Mouse (Mus musculus) B cell, adult 2 months (primary cell): ENCODE measurements around the gene Krt33a.

Experiments
- DNase-seq, 2 experiments: peaks; one replicate each; pipeline ENCODE4 v3.0.0; 2022

Krt33a gene

DNA sequence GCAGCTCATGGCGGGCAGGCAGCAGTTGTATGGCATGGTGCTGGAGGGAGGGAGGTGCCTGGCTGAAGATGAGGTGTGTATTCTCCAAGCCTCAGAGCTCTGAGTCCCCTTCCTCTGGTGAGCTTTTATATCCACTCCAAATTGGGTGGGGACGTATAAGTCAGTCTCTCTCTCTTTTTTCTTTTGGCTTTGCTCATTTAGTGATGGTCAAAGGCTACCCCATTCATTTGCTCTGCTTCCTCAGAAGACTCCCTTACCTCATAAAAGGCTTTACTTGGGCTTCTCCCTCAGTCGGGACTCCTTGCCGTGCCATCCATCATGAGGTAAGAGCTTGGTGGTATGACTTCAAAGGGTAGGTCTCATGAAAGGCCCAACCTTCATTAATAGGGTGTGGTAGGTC lies at the start of gene Krt33a:
TSS of gene Krt33a (minus strand) at position 101 of the 400 bp plus-strand sequence.
- no peak for DNase-seq

- DNase-seq: no peak
These were observed 42.9 kb upstream of the Krt33a start for GRCm38 (mm10) chr11:100058875-100059274.

- no peak for DNase-seq
These were observed 40.0 kb upstream of the Krt33a start for GRCm38 (mm10) chr11:100055686-100056655.

GRCm38 (mm10) chr11:100050451-100050850 lies 34.4 kb upstream of the Krt33a start, which contains the start of gene Krt31:
Gene Krt31, minus strand, starts transcription at chr11:100050551.
- DNase-seq: no peak

GRCm38 (mm10) chr11:100047193-100047592 lies 31.2 kb upstream of the Krt33a start:
- DNase-seq: no peak

DNA sequence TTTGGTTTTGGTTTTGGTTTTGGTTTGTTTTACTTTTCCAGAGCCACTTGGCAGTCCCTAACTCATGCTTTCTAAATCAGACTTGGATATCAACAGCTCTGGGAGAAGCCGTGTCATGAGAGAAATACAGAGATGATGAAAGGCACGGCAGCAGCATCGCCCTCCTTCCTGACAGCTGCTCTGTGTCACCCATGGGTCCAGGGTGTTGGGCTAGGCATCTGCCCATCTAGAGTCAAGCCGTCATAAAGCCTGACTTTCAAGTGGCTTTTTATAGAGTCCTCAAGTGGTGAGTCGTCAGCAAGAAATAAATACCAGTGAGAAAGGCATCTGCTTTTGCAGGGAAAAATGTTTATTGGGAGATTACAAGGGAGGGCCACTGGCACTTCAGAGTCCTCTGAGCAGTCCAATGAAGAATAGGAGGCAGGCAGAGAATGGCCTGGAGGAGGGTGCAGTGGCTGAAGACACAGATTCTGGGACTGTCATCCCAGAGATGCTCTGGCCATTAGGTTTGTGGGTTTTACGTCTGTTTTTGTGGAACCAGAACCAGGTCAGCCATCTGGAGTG lies 30.4 kb upstream of the Krt33a start:
- no peak for DNase-seq

- DNase-seq: no peak
These were observed 25.4 kb upstream of the Krt33a start, which contains the start of gene Krt34 for GRCm38 (mm10) chr11:100041454-100041853. Gene Krt34, minus strand, starts transcription at chr11:100041554.

- DNase-seq: no peak
These were observed 13.8 kb upstream of the Krt33a start, which contains the start of gene Krt33b for GRCm38 (mm10) chr11:100029768-100030167. Gene Krt33b, minus strand, starts transcription at chr11:100029868.

- no peak for DNase-seq
These were observed 5.4 kb upstream of the Krt33a start for GRCm38 (mm10) chr11:100021438-100021837.

- no peak for DNase-seq
These were observed 3.5 kb upstream of the Krt33a start for GRCm38 (mm10) chr11:100019466-100019865.

- no peak for DNase-seq
These were observed 2.3 kb downstream of the Krt33a start for GRCm38 (mm10) chr11:100013691-100014171.

GRCm38 (mm10) chr11:100010682-100011081 lies 5.3 kb downstream of the Krt33a start:
- no peak for DNase-seq

DNA sequence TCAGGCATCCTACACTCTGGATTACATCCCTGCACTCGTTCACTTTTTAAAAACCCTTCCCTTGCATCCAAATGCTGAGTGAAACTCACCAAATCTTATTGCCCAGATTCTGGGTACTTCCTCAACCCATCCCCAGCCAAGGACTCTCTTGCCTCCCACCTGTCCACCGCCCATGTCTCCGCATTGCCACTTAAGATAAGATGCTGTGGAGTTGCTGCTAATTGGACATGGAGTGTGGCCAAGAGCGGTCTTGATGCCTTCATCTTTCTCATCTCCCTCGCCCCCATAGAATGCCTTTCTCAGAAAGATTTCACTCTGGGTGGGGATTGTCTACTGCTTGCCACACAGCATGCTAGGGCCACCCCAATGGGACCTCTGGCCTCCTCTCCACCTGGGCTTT lies 7.7 kb downstream of the Krt33a start:
- no peak for DNase-seq

DNA sequence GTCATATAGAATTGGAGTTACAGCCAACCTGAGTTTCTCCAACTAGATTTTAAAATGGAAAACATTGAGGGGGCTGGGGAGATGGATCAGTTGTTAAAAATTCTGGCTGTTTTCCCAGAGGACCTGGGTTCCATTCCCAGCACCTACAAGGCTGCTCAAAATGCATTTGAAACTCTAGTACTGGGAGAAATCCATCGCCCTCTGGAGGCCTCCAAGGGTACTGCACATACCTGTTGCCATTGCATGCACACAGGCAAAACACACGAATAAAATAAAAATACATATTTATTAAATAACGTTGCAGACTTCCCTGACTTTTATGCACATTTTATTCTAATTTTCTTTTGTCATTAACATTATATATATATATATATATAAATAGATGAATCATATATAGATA lies 9.4 kb downstream of the Krt33a start:
- peak; percentile 5 to 18 for DNase-seq

DNA sequence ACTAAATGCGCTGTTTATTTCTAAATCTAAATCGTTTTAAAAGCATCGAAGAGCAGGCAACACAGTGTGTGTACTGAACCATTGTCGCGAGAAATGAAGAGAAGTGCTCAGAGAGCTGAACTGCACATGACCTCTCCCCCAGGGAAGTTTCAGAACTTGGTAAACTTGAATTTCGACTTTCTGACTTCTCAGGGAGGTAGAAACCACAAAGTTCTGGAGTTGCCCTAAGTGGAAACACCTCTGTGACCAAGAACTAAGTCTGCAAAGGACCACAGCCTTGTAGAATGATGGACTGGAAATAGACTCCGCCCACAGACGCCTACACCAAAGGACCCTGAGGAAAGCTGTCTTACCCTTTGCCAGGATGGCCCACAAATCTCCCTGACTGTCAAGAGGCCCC lies 10.1 kb downstream of the Krt33a start:
- no peak for DNase-seq

- DNase-seq: peak; percentile 24 to 25
These were observed 11.2 kb downstream of the Krt33a start for GRCm38 (mm10) chr11:100004846-100005245.

GRCm38 (mm10) chr11:99999091-99999490 lies 16.9 kb downstream of the Krt33a start:
- DNase-seq: no peak

DNA sequence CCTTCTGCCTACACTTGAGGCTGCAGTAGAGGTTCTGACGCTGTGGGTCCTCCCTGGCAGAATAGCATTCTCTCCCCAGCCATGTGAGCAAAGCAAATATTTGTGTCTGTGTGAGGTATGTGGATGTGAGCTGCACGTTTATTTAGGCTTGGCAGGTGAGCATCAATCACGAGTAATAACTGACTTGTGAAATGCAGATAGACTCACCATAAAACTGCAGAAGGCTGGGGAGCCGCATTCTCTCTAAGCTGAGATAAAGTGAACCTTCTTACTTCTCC lies 21.7 kb downstream of the Krt33a start:
- DNase-seq: no peak

DNA sequence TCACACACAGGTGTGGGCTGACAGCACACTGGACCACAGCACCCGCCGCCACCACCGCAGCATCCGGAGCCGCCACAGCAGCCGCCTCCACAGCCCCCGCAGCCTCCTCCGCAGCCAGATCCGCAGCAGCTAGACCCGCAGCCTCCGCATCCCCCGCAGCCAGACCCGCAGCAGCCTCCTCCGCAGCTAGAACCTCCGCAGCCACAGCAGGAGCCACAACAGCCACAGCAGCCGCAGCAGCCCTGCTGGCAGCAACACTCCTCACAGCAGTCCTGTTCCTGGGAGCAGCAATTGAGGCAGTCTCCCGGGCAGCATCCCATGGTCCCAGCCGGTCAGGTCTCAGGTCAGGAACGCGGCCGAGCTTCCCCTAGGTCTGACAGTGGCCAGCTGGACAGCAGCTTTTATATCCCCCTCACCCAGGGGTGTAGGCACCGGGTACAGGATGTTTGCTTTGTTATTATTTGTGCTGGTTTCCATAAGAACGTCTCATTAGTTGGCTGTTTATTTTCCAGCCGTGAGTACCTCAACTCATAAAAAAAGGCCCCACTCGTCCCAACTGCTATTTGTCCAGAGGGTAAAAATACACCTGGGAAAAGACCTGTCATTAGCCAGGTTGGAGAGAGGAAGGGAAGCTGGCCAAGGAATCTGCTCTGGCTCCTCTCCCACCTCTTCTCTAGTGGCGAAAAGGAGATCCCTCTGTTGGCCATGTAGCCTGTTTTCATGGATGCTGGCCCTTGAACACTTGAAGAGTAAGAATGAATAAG lies 22.2 kb downstream of the Krt33a start, which contains the start of gene Krtap17-1:
TSS of gene Krtap17-1 (minus strand) at position 375 of the 764 bp plus-strand sequence.
- DNase-seq: no peak

GRCm38 (mm10) chr11:99990571-99990970 lies 25.4 kb downstream of the Krt33a start:
- DNase-seq: no peak

DNA sequence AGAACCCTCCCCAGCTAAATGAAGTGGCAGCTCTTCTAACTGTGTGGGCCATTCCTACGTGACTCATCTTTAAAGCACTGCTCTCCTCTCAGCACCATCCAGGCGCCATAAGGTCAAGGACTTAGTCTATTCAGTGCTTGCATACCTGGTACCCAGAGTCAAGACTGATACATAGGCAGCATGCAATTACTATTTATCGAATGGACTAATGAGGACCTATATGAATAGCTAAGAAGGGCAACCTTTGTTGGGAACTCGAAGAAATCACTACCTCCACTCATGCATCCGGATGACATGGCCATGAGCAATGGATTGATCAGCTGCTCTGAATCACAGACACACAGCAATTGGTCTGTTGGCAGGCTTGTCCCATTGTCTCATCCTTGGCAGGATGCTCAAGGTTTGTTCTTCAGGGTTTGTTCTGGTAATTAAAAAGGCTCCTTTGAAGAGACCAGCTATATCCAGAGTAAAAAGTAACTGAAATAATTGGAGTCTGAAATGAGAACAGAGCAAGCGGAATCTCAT lies 26.1 kb downstream of the Krt33a start:
- DNase-seq: no peak

DNA sequence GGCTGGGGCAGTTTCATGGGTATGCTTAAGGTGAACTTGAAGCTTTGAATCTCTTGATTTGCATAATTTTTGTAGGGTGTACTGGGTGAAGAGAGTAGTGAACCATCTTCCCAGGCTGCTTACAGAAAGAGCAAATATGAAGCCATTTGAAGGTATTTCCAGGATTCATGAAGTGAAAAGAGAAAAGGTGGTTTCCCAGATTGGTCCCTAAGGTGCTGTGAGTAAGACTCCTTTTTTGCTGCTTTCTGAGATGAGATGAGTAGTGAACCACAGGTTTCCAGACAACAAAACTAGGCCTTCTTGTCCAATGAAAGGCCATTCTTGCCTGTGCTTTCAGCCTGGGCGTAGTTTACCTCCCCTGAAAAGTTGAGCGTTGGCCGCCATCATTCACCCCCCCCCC lies 27.5 kb downstream of the Krt33a start:
- DNase-seq: no peak

DNA sequence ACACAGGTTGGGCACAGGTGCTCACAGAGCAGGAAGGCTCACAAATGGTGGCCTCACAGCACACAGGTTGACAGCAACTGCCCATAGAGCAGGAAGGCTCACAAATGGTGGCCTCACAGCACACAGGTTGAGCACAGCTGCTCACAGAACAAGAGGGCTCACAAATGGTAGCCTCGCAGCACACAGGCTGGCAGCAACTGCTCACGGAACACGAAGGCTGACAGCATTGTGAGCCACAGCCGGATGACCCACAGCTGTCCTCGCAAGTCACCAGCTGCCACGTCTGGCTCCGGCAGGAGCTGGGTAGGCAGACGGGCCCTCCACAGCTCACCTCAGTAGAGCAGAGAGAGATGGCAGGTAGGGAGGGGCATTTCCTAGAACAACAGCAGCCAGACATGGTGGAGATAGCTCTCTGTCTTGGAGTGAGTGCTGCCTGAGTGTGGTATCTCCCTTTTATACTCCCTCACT lies 29.8 kb downstream of the Krt33a start, which contains the start of gene Krtap16-1:
TSS of gene Krtap16-1 (minus strand) at position 418 of the 468 bp plus-strand sequence.
- DNase-seq: no peak
